Mouse (Mus musculus) C2C12 (cell line): Measurements from ENCODE around the gene Rabgef1. TPM values are rescaled to one million over a fixed set of nuclear protein-coding genes. Genes with fewer than 3 reads are reported as not detected.

Experiments used
- H3K27me3 ChIP-seq: one replicate; pipeline ENCODE4 v1.6.1; 2011; ENCODE audit not compliant: control insufficient read depth, insufficient read depth, insufficient read length
- H3K36me3 ChIP-seq: one replicate; pipeline ENCODE4 v1.6.1; 2011; ENCODE audit not compliant: control insufficient read depth, insufficient read depth
- H3K4me3 ChIP-seq: one replicate; pipeline ENCODE4 v1.5.1; 2011; ENCODE audit warnings: mild to moderate bottlenecking, control low read depth; ENCODE audit not compliant: poor library complexity, insufficient read depth, severe bottlenecking
- H3K79me2 ChIP-seq: one replicate; pipeline ENCODE4 v1.6.1; 2011; ENCODE audit not compliant: control insufficient read depth, insufficient read depth
- H3K79me3 ChIP-seq: one replicate; pipeline ENCODE4 v1.6.1; 2011; ENCODE audit warnings: low read depth, control low read depth
- H3ac ChIP-seq: one replicate; pipeline ENCODE3; 2011; ENCODE audit warnings: low read depth; ENCODE audit not compliant: control insufficient read depth, insufficient read length
- CEBPB ChIP-seq: IDR thresholded peaks from one replicate; pipeline ENCODE4 v1.6.1; 2011; ENCODE audit warnings: low read depth, mild to moderate bottlenecking, control low read depth, moderate library complexity
- CTCF ChIP-seq: IDR thresholded peaks from one replicate; pipeline ENCODE4 v1.5.1; 2011; ENCODE audit not compliant: control insufficient read depth, insufficient read depth, insufficient read length
- FOSL1 ChIP-seq: IDR thresholded peaks from one replicate; pipeline ENCODE4 v1.8.0; 2011; ENCODE audit warnings: mild to moderate bottlenecking, low read length; ENCODE audit not compliant: poor library complexity, insufficient read depth, severe bottlenecking
- MAX ChIP-seq: IDR thresholded peaks from one replicate; pipeline ENCODE4 v1.6.1; 2011; ENCODE audit warnings: mild to moderate bottlenecking, control low read depth
- MYOD1 ChIP-seq: IDR thresholded peaks from one replicate; pipeline ENCODE4 v1.6.1; 2011; ENCODE audit warnings: low read depth; ENCODE audit not compliant: control insufficient read depth, insufficient read length
- MYOG ChIP-seq: IDR thresholded peaks from one replicate; pipeline ENCODE4 v1.6.1; 2011; ENCODE audit not compliant: control insufficient read depth, insufficient read length; ENCODE audit errors: extremely low read depth
- USF1 ChIP-seq: IDR thresholded peaks from one replicate; pipeline ENCODE4 v1.6.1; 2011; ENCODE audit warnings: low read depth, mild to moderate bottlenecking, control low read depth, moderate library complexity
- polyA plus RNA-seq: library from polyadenylated mRNA; unstranded; fragments of >200 nt; fragmentation: generic; extraction: Trizol; gene quantifications from one replicate; pipeline ENCODE4 v1.2.1, GENCODE M21; 2012; ENCODE audit warnings: missing spikeins

Gene Rabgef1
- polyA plus RNA-seq, 1 experiment: 14.3 TPM

GRCm38 (mm10) chr5:130185312-130185711 is 13.7 kb downstream of the Rabgef1 start:
- no peak for TF ChIP-seq USF1
- no peak for TF ChIP-seq MYOG
- no peak for TF ChIP-seq MAX
- TF ChIP-seq CTCF: no peak
- Histone ChIP-seq H3K27me3 (no peaks in the 10 kb centered on the region), H3K79me3 (peaks cover 55% of the 10 kb centered on the region), H3K36me3 (peaks cover 13% of the 10 kb centered on the region), H3K79me2 (peaks cover 79% of the 10 kb centered on the region), H3ac (no peak overlapping the region), H3K4me3 (no peak overlapping the region)

GRCm38 (mm10) chr5:130187383-130187782 is 15.8 kb downstream of the Rabgef1 start:
- no peaks in the 10 kb centered on the region for H3K27me3 ChIP-seq
- TF ChIP-seq CTCF: no peak
- TF ChIP-seq MYOG: no peak
- no peak for TF ChIP-seq MAX
- TF ChIP-seq USF1: no peak
- TF ChIP-seq MYOD1: no peak
- no peak for TF ChIP-seq FOSL1
- no peak for TF ChIP-seq CEBPB
- peaks cover 37% of the 10 kb centered on the region for H3K79me3 ChIP-seq
- H3K36me3 ChIP-seq: peaks cover 33% of the 10 kb centered on the region
- no peak overlapping the region for H3ac ChIP-seq
- H3K4me3 ChIP-seq: no peak overlapping the region
- peaks cover 58% of the 10 kb centered on the region for H3K79me2 ChIP-seq

- Histone ChIP-seq H3ac (no peak overlapping the region), H3K27me3 (no peaks in the 10 kb centered on the region), H3K79me3 (peaks cover 10% of the 10 kb centered on the region), H3K79me2 (peaks cover 23% of the 10 kb centered on the region), H3K4me3 (no peak overlapping the region), H3K36me3 (peaks cover 50% of the 10 kb centered on the region)
- TF ChIP-seq MAX (no peak), MYOD1 (no peak), USF1 (no peak), CEBPB (no peak), MYOG (no peak), FOSL1 (no peak), CTCF (no peak)
Measured at GRCm38 (mm10) chr5:130190909-130191308, 19.3 kb downstream of the Rabgef1 start.

GRCm38 (mm10) chr5:130191865-130192264 is 20.3 kb downstream of the Rabgef1 start:
- H3ac ChIP-seq: no peak overlapping the region
- no peaks in the 10 kb centered on the region for H3K27me3 ChIP-seq
- H3K4me3 ChIP-seq: no peak overlapping the region
- H3K79me3 ChIP-seq: peaks cover 2% of the 10 kb centered on the region
- TF ChIP-seq USF1 (no peak), CEBPB (no peak), MYOD1 (no peak), MAX (no peak), CTCF (no peak), MYOG (no peak), FOSL1 (no peak)
- peaks cover 14% of the 10 kb centered on the region for H3K79me2 ChIP-seq
- peaks cover 57% of the 10 kb centered on the region for H3K36me3 ChIP-seq

GRCm38 (mm10) chr5:130192356-130192944 is 20.9 kb downstream of the Rabgef1 start:
- peaks cover 63% of the 10 kb centered on the region for H3K36me3 ChIP-seq
- no peak overlapping the region for H3K4me3 ChIP-seq
- TF ChIP-seq CTCF (no peak), USF1 (no peak), MAX (no peak), MYOD1 (no peak)
- H3K79me3 ChIP-seq: peaks cover 1% of the 10 kb centered on the region
- H3K27me3 ChIP-seq: no peaks in the 10 kb centered on the region
- H3ac ChIP-seq: no peak overlapping the region
- peaks cover 8% of the 10 kb centered on the region for H3K79me2 ChIP-seq

GRCm38 (mm10) chr5:130193760-130194159 is 22.2 kb downstream of the Rabgef1 start:
- Histone ChIP-seq H3K27me3 (no peaks in the 10 kb centered on the region), H3K36me3 (peaks cover 76% of the 10 kb centered on the region), H3K79me3 (peaks cover 1% of the 10 kb centered on the region), H3ac (no peak overlapping the region), H3K79me2 (no peaks in the 10 kb centered on the region), H3K4me3 (no peak overlapping the region)
- TF ChIP-seq MYOD1 (no peak), MAX (no peak), USF1 (no peak), MYOG (no peak), FOSL1 (no peak), CTCF (no peak), CEBPB (no peak)
